Mouse (Mus musculus): ENCODE measurements around the gene Ttc24.

Ttc24 gene

DNA sequence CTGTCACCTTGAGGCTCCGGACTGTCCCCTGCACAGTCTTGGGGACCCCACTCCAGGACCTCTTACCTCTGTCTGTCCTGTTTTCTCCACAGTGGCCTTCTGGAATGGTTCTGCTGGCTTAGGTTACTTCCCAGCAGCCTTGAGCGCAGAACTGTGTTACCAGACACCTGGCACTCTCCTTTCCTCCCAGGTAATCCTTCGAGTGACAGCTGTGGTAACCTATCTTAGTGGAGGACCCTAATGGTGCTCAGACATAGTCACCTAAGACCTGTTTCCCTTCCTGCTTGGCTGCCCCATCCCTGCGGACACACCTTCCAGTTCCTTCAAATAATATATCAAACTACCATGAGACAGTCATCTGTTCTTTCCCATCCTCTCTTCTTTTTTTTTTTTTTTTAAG is at the start of gene Ttc24:
TSS of gene Ttc24 (minus strand) at position 101 of the 400 bp plus-strand sequence.
- no peak for DNase-seq (ENCODE audit: low spot score)

- no peak for DNase-seq (ENCODE audit: low spot score)
Observed at GRCm38 (mm10) chr3:88127636-88128035, 49.5 kb upstream of the Ttc24 start.

GRCm38 (mm10) chr3:88126181-88126580 is 48.1 kb upstream of the Ttc24 start:
- no peak for DNase-seq (ENCODE audit: low spot score)

DNA sequence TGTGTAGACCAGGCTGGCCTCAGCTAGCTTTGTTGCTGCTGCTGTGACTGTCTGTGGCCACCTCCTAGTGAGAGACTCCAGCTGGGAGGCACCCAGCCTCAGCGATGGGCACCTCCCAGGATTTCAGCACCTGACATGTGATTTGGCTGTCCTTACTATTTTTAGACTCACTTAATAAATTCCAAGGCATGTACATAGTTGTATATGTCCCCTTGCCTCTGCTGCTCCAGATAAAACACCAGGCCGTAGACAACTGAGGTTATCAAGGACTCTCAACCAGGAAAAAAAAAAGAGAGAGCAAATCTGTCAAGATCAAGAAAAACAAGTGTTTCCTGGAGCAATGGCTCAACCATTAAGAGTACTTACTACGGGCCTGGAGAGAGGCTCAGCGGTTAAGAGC is 47.1 kb upstream of the Ttc24 start:
- DNase-seq (ENCODE audit: low spot score), result no peak

DNA sequence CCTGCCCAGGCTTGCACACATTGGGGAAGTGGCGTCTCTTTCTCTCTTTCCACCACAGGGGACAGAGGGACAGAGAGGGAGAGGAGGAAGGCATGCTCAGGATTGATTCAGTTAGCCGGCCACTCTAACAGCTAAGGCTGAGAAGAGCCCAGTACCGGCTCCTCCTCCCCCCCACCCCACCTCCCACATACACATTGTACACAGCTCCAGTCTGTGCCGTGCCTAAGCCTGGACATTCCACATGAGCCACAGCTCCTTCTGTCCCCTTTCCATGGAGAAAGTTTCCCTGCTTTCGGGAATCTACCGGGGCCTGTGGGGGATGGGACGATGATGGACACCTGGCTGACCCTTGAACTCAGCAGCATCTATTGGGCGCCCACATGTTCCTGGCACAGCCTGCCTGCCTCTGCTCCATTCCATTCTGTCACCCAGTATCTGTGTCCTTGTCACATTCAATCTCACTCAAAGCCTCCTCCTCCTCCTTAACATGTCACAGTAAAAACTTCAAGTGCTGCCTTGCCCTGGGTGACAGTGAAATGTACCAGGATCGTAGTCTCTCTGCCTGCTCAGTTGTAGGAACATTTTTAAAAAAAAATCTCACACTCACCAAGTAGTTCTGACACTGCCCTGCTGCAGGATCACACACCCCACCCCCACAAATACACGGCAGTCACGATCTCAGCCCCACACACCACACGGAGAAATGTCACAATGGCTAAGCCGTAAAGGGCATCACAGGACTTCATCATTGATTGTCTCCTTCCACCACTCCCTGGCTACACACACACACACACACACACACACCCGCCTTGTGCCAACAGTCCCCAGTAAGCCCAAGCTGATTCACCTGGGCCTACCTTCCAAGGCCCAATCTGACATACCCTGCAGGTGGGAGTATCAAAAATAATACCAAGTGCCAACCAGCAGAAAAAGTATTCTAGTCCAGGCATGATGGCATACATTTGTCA is 43.3 kb upstream of the Ttc24 start:
- DNase-seq (ENCODE audit: low spot score), result no peak

- no peak for DNase-seq (ENCODE audit: low spot score)
Observed at GRCm38 (mm10) chr3:88120117-88120651, 42.1 kb upstream of the Ttc24 start.

DNA sequence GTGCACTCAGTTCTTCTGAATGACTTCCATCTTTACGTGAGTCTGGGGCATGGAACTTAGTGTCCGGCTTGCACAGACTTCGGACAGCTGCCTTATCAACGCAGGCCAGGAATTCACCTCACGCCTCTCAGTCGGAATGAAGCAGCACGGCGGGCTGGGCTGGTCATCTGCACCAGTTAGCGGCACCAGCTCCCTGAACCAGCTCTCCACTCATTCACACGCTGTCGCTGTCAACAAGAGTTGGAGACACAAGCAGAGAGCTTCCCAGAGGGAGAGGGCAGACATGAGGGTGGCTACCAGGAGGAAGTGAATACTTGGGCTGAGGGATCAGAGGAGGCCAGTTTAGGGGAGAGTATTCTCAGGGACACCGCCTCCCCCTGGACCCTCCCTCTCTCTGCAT is 36.3 kb upstream of the Ttc24 start:
- no peak for DNase-seq (ENCODE audit: low spot score)

GRCm38 (mm10) chr3:88109126-88109525 is 31.0 kb upstream of the Ttc24 start:
- DNase-seq (ENCODE audit: low spot score), result no peak

DNA sequence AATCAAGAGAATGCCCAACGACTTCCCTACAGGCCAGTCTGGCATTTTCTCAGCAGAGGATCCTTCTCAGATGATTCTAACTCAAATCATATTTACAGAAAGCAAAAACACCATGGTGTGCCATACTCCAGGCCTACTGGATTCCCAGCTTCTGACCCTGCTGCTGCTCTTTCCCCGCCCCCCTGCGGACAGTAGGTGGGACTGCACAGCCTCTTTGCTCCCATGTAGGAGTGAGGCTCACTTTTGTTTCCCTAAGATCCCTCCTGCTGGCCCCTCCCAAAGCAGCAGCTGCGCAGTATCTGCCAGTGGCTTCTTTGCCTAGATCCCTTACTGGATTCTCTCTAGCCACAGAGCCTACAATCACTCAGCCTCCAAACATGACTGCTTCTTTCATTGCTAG is 28.0 kb upstream of the Ttc24 start:
- DNase-seq (ENCODE audit: low spot score), result no peak

- no peak for DNase-seq (ENCODE audit: low spot score)
Observed at GRCm38 (mm10) chr3:88102611-88103010, 24.5 kb upstream of the Ttc24 start.

GRCm38 (mm10) chr3:88102196-88102595 is 24.1 kb upstream of the Ttc24 start:
- DNase-seq (ENCODE audit: low spot score), result no peak

- DNase-seq (ENCODE audit: low spot score), result no peak
Observed at GRCm38 (mm10) chr3:88101736-88102135, 23.6 kb upstream of the Ttc24 start.

- no peak for DNase-seq (ENCODE audit: low spot score)
Observed at GRCm38 (mm10) chr3:88100251-88100650, 22.1 kb upstream of the Ttc24 start.

- no peak for DNase-seq (ENCODE audit: low spot score)
Observed at GRCm38 (mm10) chr3:88097666-88098065, 19.6 kb upstream of the Ttc24 start.

- DNase-seq (ENCODE audit: low spot score), result no peak
Observed at GRCm38 (mm10) chr3:88094126-88094525, 16.0 kb upstream of the Ttc24 start.

DNA sequence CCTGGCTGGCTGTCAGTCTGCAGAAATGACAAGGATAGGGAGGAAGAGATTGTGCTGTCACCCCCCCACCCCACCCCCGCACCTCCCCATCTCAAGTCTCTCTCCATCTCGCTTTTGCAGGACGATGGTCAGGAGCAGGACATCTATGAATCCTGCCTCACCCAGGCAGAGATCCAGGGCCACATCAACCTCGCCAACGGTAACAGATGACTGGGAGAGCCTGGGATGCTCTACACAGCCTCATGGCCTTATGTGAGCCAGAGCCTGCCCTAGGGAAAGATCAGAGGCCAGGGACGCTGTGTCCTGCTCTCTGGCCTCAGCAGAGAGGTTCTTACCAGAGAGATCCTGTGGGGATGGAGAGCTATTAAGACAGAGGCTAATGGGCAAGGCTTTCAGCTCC is 12.5 kb upstream of the Ttc24 start:
- no peak for DNase-seq (ENCODE audit: low spot score)

GRCm38 (mm10) chr3:88090106-88090505 is 12.0 kb upstream of the Ttc24 start:
- no peak for DNase-seq (ENCODE audit: low spot score)

GRCm38 (mm10) chr3:88087688-88088087 is 9.6 kb upstream of the Ttc24 start:
- no peak for DNase-seq (ENCODE audit: low spot score)

DNA sequence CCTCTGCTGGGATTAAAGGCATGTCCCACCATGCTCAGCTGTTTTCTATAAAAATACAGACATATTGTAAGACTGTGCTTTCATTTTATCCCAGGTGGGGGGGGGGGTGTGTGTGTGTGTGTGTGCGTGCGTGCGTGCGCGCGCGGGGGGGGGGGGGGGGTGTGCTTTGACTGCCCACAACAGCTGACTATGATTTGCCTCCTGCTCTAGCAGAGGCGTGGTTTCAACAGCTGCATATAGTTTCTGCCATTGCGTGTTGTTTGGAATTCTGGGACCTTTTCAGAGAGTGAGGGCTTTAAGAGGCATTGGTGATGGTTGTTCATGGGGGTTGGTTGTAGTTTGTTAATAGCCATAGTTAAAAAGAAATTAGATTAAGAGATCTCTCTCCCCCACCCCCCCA is 7.4 kb upstream of the Ttc24 start:
- DNase-seq (ENCODE audit: low spot score), result no peak

DNA sequence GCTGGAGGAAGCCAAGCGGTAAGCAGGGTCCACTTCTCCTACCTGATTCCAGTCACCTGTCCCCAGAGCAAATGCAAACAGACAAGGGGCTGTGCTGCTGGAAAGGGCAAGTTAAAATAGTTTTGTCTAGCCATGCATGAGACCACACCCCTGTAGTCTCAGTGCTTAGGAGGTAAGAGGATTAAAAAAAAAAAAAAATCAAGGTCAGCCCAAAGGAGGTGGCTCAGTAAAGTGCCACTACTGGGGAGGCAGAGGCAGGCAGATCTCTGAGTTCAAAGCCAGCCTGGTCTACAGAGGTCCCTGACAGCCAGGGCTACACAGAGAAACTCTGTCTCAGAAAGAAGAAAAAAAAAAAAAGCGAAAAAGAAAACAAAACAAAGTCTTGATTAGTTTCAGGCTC is 5.9 kb upstream of the Ttc24 start:
- DNase-seq (ENCODE audit: low spot score), result no peak

- no peak for DNase-seq (ENCODE audit: low spot score)
Observed at GRCm38 (mm10) chr3:88082663-88083062, 4.6 kb upstream of the Ttc24 start.

DNA sequence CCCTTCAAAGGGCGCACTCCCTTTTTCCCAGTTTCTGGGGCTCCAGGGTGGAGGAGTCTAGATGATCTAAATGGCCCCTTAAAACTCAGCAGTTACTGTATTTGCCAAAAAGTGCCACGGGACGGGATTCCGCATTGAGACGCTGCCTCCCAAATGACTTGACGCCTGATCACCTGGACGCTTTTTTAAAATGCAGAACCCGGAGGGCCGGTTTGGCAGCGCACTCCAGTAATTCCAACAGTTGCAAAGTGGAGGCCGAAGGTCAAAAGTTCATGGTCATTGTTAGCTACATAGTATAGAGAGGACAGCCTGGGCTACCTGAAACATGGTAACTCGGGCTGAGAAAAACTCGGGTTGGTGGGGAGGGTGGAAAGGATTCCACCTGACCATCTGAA is 4.1 kb upstream of the Ttc24 start:
- DNase-seq (ENCODE audit: low spot score), result no peak

DNA sequence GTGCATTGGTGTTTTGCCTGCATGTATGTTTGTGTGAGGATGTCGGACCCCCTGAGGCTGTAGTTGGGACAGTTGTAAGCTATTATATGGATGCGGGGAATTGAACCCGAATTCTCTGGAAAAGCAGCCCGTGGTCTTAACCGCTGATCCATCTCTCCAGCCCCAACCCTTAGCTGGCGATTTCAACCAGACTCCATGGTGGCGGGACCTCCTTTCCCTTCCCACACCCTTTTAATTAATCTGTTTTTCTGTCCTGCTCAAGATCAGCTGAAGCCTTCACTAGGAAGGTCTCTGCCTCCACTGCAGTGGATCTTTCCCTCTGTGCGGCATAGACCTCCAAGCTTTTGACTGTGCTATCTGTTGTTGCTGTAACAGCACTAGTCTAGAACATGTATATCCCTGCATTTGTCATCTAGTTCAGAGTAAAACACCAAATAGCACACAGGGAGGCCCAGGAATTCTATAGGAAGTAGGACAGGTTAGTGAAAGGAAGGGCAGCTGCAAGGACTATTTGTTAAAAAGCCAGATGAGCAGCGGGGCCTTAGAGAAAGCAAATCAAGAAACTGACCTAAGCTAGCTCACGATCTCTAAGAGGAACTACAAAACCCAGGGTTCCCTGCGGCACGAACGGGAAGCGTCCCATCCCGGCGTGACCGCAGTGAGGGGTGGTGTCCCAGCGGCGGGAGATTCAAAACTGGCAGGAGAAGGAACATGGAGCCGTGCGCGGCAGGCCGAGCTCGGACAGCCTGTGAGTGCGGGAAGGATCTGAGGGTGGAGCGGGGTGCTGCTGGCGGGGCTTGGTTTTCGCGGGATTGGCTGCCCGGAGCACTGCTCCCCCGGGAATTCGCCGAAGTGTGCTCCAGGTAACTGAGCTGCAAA is 3.5 kb upstream of the Ttc24 start, which contains the start of gene Iqgap3:
TSS of gene Iqgap3 (plus strand) at position 627 of the 879 bp plus-strand sequence.
- peak; percentile 51 for DNase-seq (ENCODE audit: low spot score)

Measured in urinary bladder, postnatal 10 days (tissue).